Mouse (Mus musculus) CH12.LX (cell line): Measurements from ENCODE around the gene Osbpl6. TPM values are rescaled to one million over a fixed set of nuclear protein-coding genes. Genes with fewer than 3 reads are reported as not detected.

ENCODE experiments used
- DNase-seq: peaks from one replicate; pipeline ENCODE4 v3.0.0-alpha.2; 2013; ENCODE audit errors: extremely low read depth
- H3K27ac ChIP-seq: 2 replicates; pipeline ENCODE4 v1.5.1; 2012; ENCODE audit warnings: low read depth, mild to moderate bottlenecking, control low read depth, moderate library complexity; ENCODE audit not compliant: insufficient read depth
- H3K27me3 ChIP-seq: replicated peaks from 2 replicates; pipeline ENCODE3; 2012; ENCODE audit warnings: inconsistent platforms
- H3K36me3 ChIP-seq, 2 experiments: replicated peaks in 1 of 2; 2 replicates each; pipeline versions ENCODE3 to v1.6.1; 2012; ENCODE audit warnings: inconsistent platforms in 1 of 2, low read length in 1 of 2, mild to moderate bottlenecking in 1 of 2, mixed read lengths in 1 of 2, moderate library complexity in 1 of 2; ENCODE audit not compliant: control insufficient read depth in 1 of 2, insufficient read depth in 1 of 2
- H3K4me1 ChIP-seq, 2 experiments: 2 replicates each; pipeline ENCODE4 v1.6.1; 2012; ENCODE audit warnings: inconsistent platforms in 1 of 2, moderate library complexity in 1 of 2; ENCODE audit not compliant: insufficient read depth in 2 of 2, control insufficient read depth in 1 of 2
- H3K4me2 ChIP-seq: 2 replicates; pipeline ENCODE4 v1.6.1; 2012; ENCODE audit warnings: low read depth, mild to moderate bottlenecking, control low read depth; ENCODE audit not compliant: poor library complexity, insufficient read depth, severe bottlenecking
- H3K4me3 ChIP-seq, 3 experiments: fragments of 150-350 bp in 1 of 3; sonication (generic) in 1 of 3; replicated peaks in 1 of 3; 2 replicates each; pipeline versions ENCODE3 to v1.5.1; 2011 to 2012; ENCODE audit warnings: low read depth in 2 of 3, low read length in 2 of 3, mild to moderate bottlenecking in 2 of 3, moderate library complexity in 2 of 3, control low read depth in 1 of 3, improper control_type of control experiment in 1 of 3, inconsistent platforms in 1 of 3, mixed read lengths in 1 of 3; ENCODE audit not compliant: poor library complexity in 1 of 3
- H3K79me2 ChIP-seq: replicated peaks from 2 replicates; pipeline ENCODE4 v1.6.1; 2012; ENCODE audit warnings: mild to moderate bottlenecking, moderate library complexity; ENCODE audit not compliant: control insufficient read depth, poor library complexity, insufficient read depth, severe bottlenecking; ENCODE audit errors: extremely low read depth
- H3K9ac ChIP-seq: 2 replicates; pipeline ENCODE4 v1.6.1; 2012; ENCODE audit warnings: low read depth, mild to moderate bottlenecking, control low read depth, moderate library complexity; ENCODE audit not compliant: insufficient read depth
- H3K9me3 ChIP-seq: replicated peaks from 2 replicates; pipeline ENCODE3; 2012; ENCODE audit warnings: low read length, inconsistent platforms, mixed read lengths
- BHLHE40 ChIP-seq: IDR thresholded peaks from 2 replicates; pipeline ENCODE4 v1.6.1; 2011; ENCODE audit warnings: mild to moderate bottlenecking, low read depth, low read length, improper control_type of control experiment
- CHD2 ChIP-seq: IDR thresholded peaks from 2 replicates; pipeline ENCODE4 v1.6.1; 2011; ENCODE audit warnings: low read length, improper control_type of control experiment
- CTCF ChIP-seq, 2 experiments: IDR thresholded peaks in 1 of 2; conservative IDR thresholded peaks in 1 of 2; 2 replicates each; pipeline ENCODE4 v1.5.1; 2011 to 2012; ENCODE audit warnings: low read depth in 2 of 2, low read length in 2 of 2, improper control_type of control experiment in 1 of 2, inconsistent platforms in 1 of 2, mild to moderate bottlenecking in 1 of 2, moderate library complexity in 1 of 2
- E2F4 ChIP-seq: IDR thresholded peaks from 2 replicates; pipeline ENCODE4 v1.6.1; 2011; ENCODE audit warnings: low read depth, low read length, improper control_type of control experiment; ENCODE audit not compliant: insufficient replicate concordance
- ELF1 ChIP-seq: IDR thresholded peaks from 2 replicates; pipeline ENCODE4 v1.6.1; 2014; ENCODE audit warnings: low read depth, mild to moderate bottlenecking, inconsistent platforms, low read length, improper control_type of control experiment
- EP300 ChIP-seq: IDR thresholded peaks from 2 replicates; pipeline ENCODE4 v1.6.1; 2011; ENCODE audit warnings: low read length, improper control_type of control experiment
- IRF4 ChIP-seq: IDR thresholded peaks from 2 replicates; pipeline ENCODE4 v1.6.1; 2014; ENCODE audit warnings: low read depth, mild to moderate bottlenecking, inconsistent platforms, low read length, improper control_type of control experiment
- JUN ChIP-seq: IDR thresholded peaks from 2 replicates; pipeline ENCODE4 v1.6.1; 2011; ENCODE audit warnings: low read depth, mild to moderate bottlenecking, low read length, improper control_type of control experiment, moderate library complexity; ENCODE audit not compliant: insufficient read depth
- JUND ChIP-seq: conservative IDR thresholded peaks from 2 replicates; pipeline ENCODE4 v1.6.1; 2011; ENCODE audit warnings: low read depth, low read length, improper control_type of control experiment
- KAT2A ChIP-seq: IDR thresholded peaks from 2 replicates; pipeline ENCODE4 v1.6.1; 2012; ENCODE audit warnings: low read length, improper control_type of control experiment, inconsistent platforms; ENCODE audit not compliant: insufficient replicate concordance
- MXI1 ChIP-seq: IDR thresholded peaks from 2 replicates; pipeline ENCODE4 v1.6.1; 2011; ENCODE audit warnings: mild to moderate bottlenecking, low read depth, low read length, improper control_type of control experiment
- MYC ChIP-seq: IDR thresholded peaks from 2 replicates; pipeline ENCODE4 v1.6.1; 2011; ENCODE audit warnings: low read depth, mild to moderate bottlenecking, improper control_type of control experiment, low read length
- PAX5 ChIP-seq: IDR thresholded peaks from 2 replicates; pipeline ENCODE4 v1.6.1; 2012; ENCODE audit warnings: low read length, inconsistent platforms, mixed read lengths
- POLR2AphosphoS2 ChIP-seq: IDR thresholded peaks from 2 replicates; pipeline ENCODE4 v1.6.1; 2011; ENCODE audit warnings: low read depth, low read length, improper control_type of control experiment
- SIN3A ChIP-seq: IDR thresholded peaks from 2 replicates; pipeline ENCODE4 v1.6.1; 2012; ENCODE audit warnings: low read length, improper control_type of control experiment, inconsistent platforms
- SMC3 ChIP-seq: IDR thresholded peaks from 2 replicates; pipeline ENCODE4 v1.6.1; 2011; ENCODE audit warnings: low read depth, low read length, improper control_type of control experiment
- TBP ChIP-seq: conservative IDR thresholded peaks from 2 replicates; pipeline ENCODE4 v1.6.1; 2011; ENCODE audit warnings: low read depth, low read length, improper control_type of control experiment
- ZMIZ1 ChIP-seq: IDR thresholded peaks from 2 replicates; pipeline ENCODE4 v1.6.1; 2012; ENCODE audit warnings: low read depth, mild to moderate bottlenecking, inconsistent platforms, low read length, improper control_type of control experiment
- ZNF384 ChIP-seq: IDR thresholded peaks from 2 replicates; pipeline ENCODE4 v1.6.1; 2012; ENCODE audit warnings: low read depth, low read length, improper control_type of control experiment, inconsistent platforms
- dilution Hi-C: fragments of 300-500 bp; cut with MboI; formaldehyde crosslinking; loops from 2 replicates; pipeline ENCODE4 v1.14.3; 2020; ENCODE audit warnings: low sequenced_read_pairs; ENCODE audit not compliant: extremely low pct_unique_long_range_greater_than_20kb, extremely low pct_ligation_motif_present
- in situ Hi-C: fragments of 300-500 bp; cut with MboI; formaldehyde crosslinking; loops from 3 replicates; pipeline ENCODE4 v1.14.3; 2019; ENCODE audit warnings: low sequenced_read_pairs, low pct_ligation_motif_present, low pct_unique_long_range_greater_than_20kb, mixed read lengths
- polyA plus RNA-seq: library from polyadenylated mRNA; unstranded; fragments of >175 nt; gene quantifications from 2 replicates; pipeline ENCODE4 v1.2.1, GENCODE M21; 2012; ENCODE audit warnings: low read depth; ENCODE audit not compliant: insufficient read length
- total RNA-seq, 2 experiments: library from RNA; depleted of rRNA; stranded (reverse); fragments of 300-350 nt in 1 of 2; fragments of >200 nt in 1 of 2; gene quantifications; 2 replicates each; pipeline ENCODE4 v1.2.3; 2012 to 2014

Gene Osbpl6
- total and polyA plus RNA-seq, 3 experiments = 0.19 to 0.60 (median 0.38) TPM

GRCm38 (mm10) chr2:76590221-76590620 is 183.9 kb downstream of the Osbpl6 start:
- Histone ChIP-seq H3K4me1 (no peaks in the 10 kb centered on the region), H3K27me3 (no peaks in the 10 kb centered on the region), H3K4me3 (no peak overlapping the region), H3K4me2 (no peak overlapping the region), H3K36me3 (no peaks in the 10 kb centered on the region), H3K9me3 (no peaks in the 10 kb centered on the region), H3K27ac (no peak overlapping the region), H3K9ac (no peak overlapping the region), H3K79me2 (no peaks in the 10 kb centered on the region)
- in situ Hi-C loops (no loop called here), dilution Hi-C loops (no loop called here)
- TF ChIP-seq EP300 (no peak), MYC (no peak)
- no peak for DNase-seq

- in situ Hi-C loops (no loop called here), dilution Hi-C loops (no loop called here)
- no peaks in the 10 kb centered on the region for H3K4me1 ChIP-seq
- no peaks in the 10 kb centered on the region for H3K27me3 ChIP-seq
- no peak for DNase-seq
- no peaks in the 10 kb centered on the region for H3K9me3 ChIP-seq
- H3K27ac ChIP-seq = no peak overlapping the region
- H3K79me2 ChIP-seq = no peaks in the 10 kb centered on the region
- no peak for TF ChIP-seq POLR2AphosphoS2
- TF ChIP-seq, all 38 proteins: peak for 0
- H3K4me2 ChIP-seq = no peak overlapping the region
- H3K36me3 ChIP-seq = no peaks in the 10 kb centered on the region
- H3K4me3 ChIP-seq = no peak overlapping the region
- no peak overlapping the region for H3K9ac ChIP-seq
Observed at GRCm38 (mm10) chr2:76592401-76592924, 186.2 kb downstream of the Osbpl6 start.

GRCm38 (mm10) chr2:76597521-76597920 is 191.2 kb downstream of the Osbpl6 start:
- no peak overlapping the region for H3K4me2 ChIP-seq
- no peak for DNase-seq
- H3K9ac ChIP-seq = no peak overlapping the region
- no peaks in the 10 kb centered on the region for H3K9me3 ChIP-seq
- in situ Hi-C loops (loop anchor here (5.0 kb wide), 1 partner anchor 230 kb away; the partner anchor contains the start of gene Rbm45), dilution Hi-C loops (no loop called here)
- TF ChIP-seq TBP (no peak), JUN (no peak), MXI1 (no peak), SMC3 (no peak), PAX5 (no peak), POLR2AphosphoS2 (no peak), KAT2A (no peak), CHD2 (no peak), MYC (no peak), CTCF (conservative IDR thresholded peaks at IDR 0.05 in 1 of 2, IDR thresholded peaks at IDR 0.05 in 1 of 2; ENCODE audit: low read depth in 2 of 2, low read length in 2 of 2) (no peak), E2F4 (no peak), ZMIZ1 (no peak), BHLHE40 (no peak), IRF4 (no peak), ELF1 (no peak), ZNF384 (no peak), SIN3A (no peak), JUND (no peak)
- H3K27ac ChIP-seq = no peak overlapping the region
- H3K27me3 ChIP-seq = no peaks in the 10 kb centered on the region
- H3K36me3 ChIP-seq = no peaks in the 10 kb centered on the region
- H3K79me2 ChIP-seq = no peaks in the 10 kb centered on the region
- no peak overlapping the region for H3K4me3 ChIP-seq
- 0 out of 4 replicates have a peak, but pooled peaks cover 0 to 3% of the 10 kb centered on the region in 2 experiments for H3K4me1 ChIP-seq
